Mouse (Mus musculus): ENCODE measurements at regions not wholly inside any gene's neighbourhood (a gene's known extent, or its start where the extent isn't known, plus 50 kb on each side); places are given as distances from the start of the nearest gene placed in this dataset.

GRCm38 (mm10) chr6:81765831-81766230 is 157.6 kb upstream of the Gcfc2 start:
- TF ChIP-seq POLR2A (IDR thresholded peaks at IDR 0.05; ENCODE audit: borderline replicate concordance, extremely low read depth, low read depth, low read length) (no peak), CTCF (IDR thresholded peaks at IDR 0.05; ENCODE audit: insufficient read depth, low read length) (no peak)

Measured in lung, adult 2 months (tissue).